Mouse (Mus musculus) MEL (cell line): ENCODE results near the gene Tmem161a.

Experiments used
- CTCF ChIP-seq, 3 experiments: IDR thresholded peaks in 2 of 3; conservative IDR thresholded peaks in 1 of 3; 2 replicates each; pipeline ENCODE4 v1.5.1; 2011 to 2012; ENCODE audit warnings: low read length in 3 of 3, low read depth in 2 of 3, mild to moderate bottlenecking in 2 of 3, improper control_type of control experiment in 1 of 3, inconsistent platforms in 1 of 3, mixed read lengths in 1 of 3, moderate library complexity in 1 of 3; ENCODE audit not compliant: control insufficient read depth in 1 of 3, insufficient read depth in 1 of 3, poor library complexity in 1 of 3, severe bottlenecking in 1 of 3
- EP300 ChIP-seq, 2 experiments: IDR thresholded peaks; 2 replicates each; pipeline ENCODE4 v1.6.1; 2011; ENCODE audit warnings: improper control_type of control experiment in 2 of 2, low read length in 2 of 2, low read depth in 1 of 2, mild to moderate bottlenecking in 1 of 2
- GATA1 ChIP-seq: IDR thresholded peaks from 2 replicates; pipeline ENCODE4 v1.6.1; 2011; ENCODE audit warnings: low read depth, low read length, improper control_type of control experiment
- KAT2A ChIP-seq: conservative IDR thresholded peaks from 2 replicates; pipeline ENCODE4 v1.6.1; 2012; ENCODE audit warnings: low read depth, low read length, improper control_type of control experiment, inconsistent platforms
- MAFK ChIP-seq: IDR thresholded peaks from 2 replicates; pipeline ENCODE4 v1.6.1; 2011; ENCODE audit warnings: low read depth, mild to moderate bottlenecking, low read length, improper control_type of control experiment, borderline replicate concordance
- POLR2A ChIP-seq, 2 experiments: IDR thresholded peaks; 2 replicates each; pipeline ENCODE4 v1.6.1; 2011 to 2012; ENCODE audit warnings: low read length in 2 of 2, mild to moderate bottlenecking in 2 of 2, control low read depth in 1 of 2, improper control_type of control experiment in 1 of 2, low read depth in 1 of 2, moderate library complexity in 1 of 2; ENCODE audit not compliant: control insufficient read depth in 1 of 2, insufficient read depth in 1 of 2, poor library complexity in 1 of 2
- RCOR1 ChIP-seq: IDR thresholded peaks from 2 replicates; pipeline ENCODE4 v1.6.1; 2012; ENCODE audit warnings: low read depth, mild to moderate bottlenecking, inconsistent platforms, low read length, improper control_type of control experiment
- SIN3A ChIP-seq: IDR thresholded peaks from 2 replicates; pipeline ENCODE4 v1.6.1; 2012; ENCODE audit warnings: low read length, improper control_type of control experiment, inconsistent platforms
- SMC3 ChIP-seq: IDR thresholded peaks from 2 replicates; pipeline ENCODE4 v1.6.1; 2011; ENCODE audit warnings: low read depth, low read length, improper control_type of control experiment
- TAL1 ChIP-seq: IDR thresholded peaks from 2 replicates; pipeline ENCODE4 v1.6.1; 2012; ENCODE audit warnings: mild to moderate bottlenecking, inconsistent platforms, low read length, moderate library complexity, mixed read lengths
- TBP ChIP-seq: IDR thresholded peaks from 2 replicates; pipeline ENCODE4 v1.8.0; 2011; ENCODE audit warnings: low read depth, low read length, improper control_type of control experiment
- UBTF ChIP-seq: IDR thresholded peaks from 2 replicates; pipeline ENCODE4 v1.6.1; 2012; ENCODE audit warnings: low read depth, mild to moderate bottlenecking, inconsistent platforms, low read length, improper control_type of control experiment, moderate library complexity, borderline replicate concordance; ENCODE audit not compliant: insufficient read depth
- USF1 ChIP-seq: IDR thresholded peaks from 2 replicates; pipeline ENCODE4 v1.6.1; 2014; ENCODE audit warnings: low read depth, mild to moderate bottlenecking, inconsistent platforms, low read length, improper control_type of control experiment, moderate library complexity
- ZKSCAN1 ChIP-seq: IDR thresholded peaks from 2 replicates; pipeline ENCODE4 v1.6.1; 2012; ENCODE audit warnings: low read depth, mild to moderate bottlenecking, inconsistent platforms, low read length, improper control_type of control experiment, moderate library complexity

DNA sequence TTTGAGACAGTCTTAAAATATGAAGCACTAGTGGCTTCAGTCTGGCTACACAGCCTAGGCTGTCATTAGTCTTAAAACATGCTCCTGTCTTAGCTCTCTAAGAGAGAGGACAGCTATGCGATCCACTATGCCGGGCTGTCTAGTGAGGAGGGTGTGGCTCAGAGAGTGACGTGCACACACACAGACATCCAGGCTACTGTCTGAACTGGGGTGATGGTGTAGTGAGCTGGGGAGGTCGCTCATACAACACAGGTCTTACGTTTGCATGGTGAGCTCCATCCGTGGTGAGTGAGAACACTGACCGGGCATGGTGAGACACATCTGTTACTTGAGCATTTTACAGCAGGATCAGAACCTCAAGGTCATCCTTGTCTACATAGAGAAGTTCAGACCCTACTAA, 916 bp upstream of the Tmem161a start:
- TF ChIP-seq EP300 (IDR thresholded peaks at IDR 0.05; ENCODE audit: low read depth in 1 of 2, low read length in 2 of 2), result no peak
- no peak for TF ChIP-seq TBP
- no peak for TF ChIP-seq CTCF (IDR thresholded peaks at IDR 0.05 in 2 of 3, conservative IDR thresholded peaks at IDR 0.05 in 1 of 3; ENCODE audit: control insufficient read depth in 1 of 3, insufficient read depth in 1 of 3, low read depth in 2 of 3, low read length in 3 of 3, poor library complexity in 1 of 3, severe bottlenecking in 1 of 3)
- TF ChIP-seq MAFK, result no peak
- TF ChIP-seq POLR2A (IDR thresholded peaks at IDR 0.05; ENCODE audit: control insufficient read depth in 1 of 2, insufficient read depth in 1 of 2, low read depth in 1 of 2, low read length in 2 of 2, poor library complexity in 1 of 2), result no peak
- no peak for TF ChIP-seq UBTF
- TF ChIP-seq SIN3A, result no peak
- TF ChIP-seq ZKSCAN1, result no peak
- TF ChIP-seq SMC3, result no peak
- TF ChIP-seq GATA1, result no peak
- no peak for TF ChIP-seq TAL1
- no peak for TF ChIP-seq USF1
- TF ChIP-seq KAT2A, result no peak
- no peak for TF ChIP-seq RCOR1
